Mouse (Mus musculus) embryonic fibroblast, embryonic 13.5 days (primary cell): Measurements from ENCODE around the gene Hdgf.

Source experiments
- CTCF ChIP-seq: IDR thresholded peaks from 2 replicates; pipeline ENCODE4 v1.5.1; 2011; ENCODE audit warnings: mild to moderate bottlenecking, control low read depth, low read length, moderate library complexity, borderline replicate concordance; ENCODE audit not compliant: insufficient read depth
- POLR2A ChIP-seq: IDR thresholded peaks from 2 replicates; pipeline ENCODE4 v1.6.1; 2011; ENCODE audit warnings: low read depth, mild to moderate bottlenecking, control low read depth, low read length, moderate library complexity

GRCm38 (mm10) chr3:87909874-87910273 lies 3.8 kb downstream of the Hdgf start:
- peak; percentile 50; the same call in 1 of the 2 replicates for TF ChIP-seq POLR2A
- TF ChIP-seq CTCF: no peak
